In the genomic region with DNA sequence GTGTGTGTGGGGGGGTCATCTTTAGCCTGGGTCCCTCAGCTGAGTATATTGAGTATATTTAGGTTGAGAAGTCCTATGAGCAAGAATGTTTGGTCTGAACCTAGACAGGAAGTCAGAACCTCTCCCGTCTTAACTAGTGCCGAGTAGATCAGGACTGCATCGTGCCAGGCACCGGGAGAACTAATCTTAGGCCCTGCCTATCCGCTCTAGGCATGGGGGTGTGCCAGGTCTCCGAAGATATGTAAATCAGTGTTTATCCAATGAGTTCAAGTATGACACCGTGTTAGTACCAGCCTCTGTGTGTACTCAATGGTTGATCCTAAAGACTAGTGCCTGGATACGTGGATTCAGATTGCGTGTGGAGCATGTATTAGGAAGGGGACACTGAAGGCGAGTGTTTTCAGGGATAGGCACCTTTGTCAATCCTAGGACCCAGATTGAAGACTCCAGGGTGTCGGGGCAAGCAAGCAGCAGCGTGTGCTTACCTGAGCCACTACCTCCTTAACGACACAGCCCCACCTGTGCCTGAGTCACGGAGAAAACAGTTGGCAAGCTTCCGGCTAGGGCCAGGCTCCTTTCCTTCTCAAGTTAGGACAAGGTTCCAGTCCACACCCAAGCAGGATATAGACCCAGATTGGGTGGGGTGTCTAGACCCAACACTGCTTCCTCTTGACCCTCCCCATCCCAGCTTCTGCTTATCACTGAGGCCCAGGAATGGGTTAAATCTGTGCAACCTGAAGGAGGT, we compare ENCODE assay signal across 26 mouse cellular contexts. TPM values are rescaled to one million over a fixed set of nuclear protein-coding genes. Genes with fewer than 3 reads are reported as not detected.
A peak's percentile ranks its signal among the peaks of the same experiment; 100 is the strongest.
DNase-seq lines count a peak whose midpoint lies in the region; ATAC-seq lines count a peak whose summit lies in the region.
"Had no signal": no experiment of that assay in that cellular context is flagged by ENCODE, and none has a peak within 500 bp of the region (broad histone marks: within the 10 kb centered on the region; RNA-seq: fewer than 3 reads in every experiment).

No protein-coding gene starts in this region.

- peaks cover 34 to 35% of the 10 kb centered on the region in 2 experiments for H3K4me1 ChIP-seq in heart, embryonic 14.5 days (ENCODE audit: control insufficient read depth in 2 of 2, insufficient read depth in 2 of 2, low read length in 2 of 2)
- H3K4me1 ChIP-seq in midbrain, embryonic 11.5 days (ENCODE audit: control insufficient read depth, insufficient read depth, low read length): peaks cover 19% of the 10 kb centered on the region
- H3K4me1 ChIP-seq in midbrain, embryonic 15.5 days: peaks cover 13% of the 10 kb centered on the region; the same call in 1 of the 2 replicates
- H3K4me1 ChIP-seq in hindbrain, embryonic 14.5 days (replicated peaks; ENCODE audit: control insufficient read depth, insufficient read depth, low read length): 0 out of 2 replicates have a peak, but pooled peaks cover 3% of the 10 kb centered on the region

- ATAC-seq in heart, embryonic 14.5 days (ENCODE audit: insufficient number of reproducible peaks, insufficient read depth, low FRiP score, low read depth): no peak
- no peak for ATAC-seq in midbrain, embryonic 11.5 days (ENCODE audit: low FRiP score)
- ATAC-seq in midbrain, embryonic 15.5 days (replicated peaks): no peak
- ATAC-seq in erythroid progenitor cell, adult 5-6 weeks (replicated peaks; ENCODE audit: low FRiP score, poor library complexity, severe bottlenecking): no peak
- ATAC-seq in hindbrain, embryonic 14.5 days (ENCODE audit: low FRiP score): no peak
- ATAC-seq: forebrain, embryonic 14.5 days; hindbrain, postnatal 0 days had no signal

- H3K4me2 ChIP-seq in heart, embryonic 14.5 days (ENCODE audit: low read length): peak overlapping the region; percentile 80; the same call in 1 of the 2 replicates
- H3K4me2 ChIP-seq in midbrain, embryonic 11.5 days: no peak overlapping the region
- H3K4me2 ChIP-seq in midbrain, embryonic 15.5 days: no peak overlapping the region
- no peak overlapping the region for H3K4me2 ChIP-seq in hindbrain, embryonic 14.5 days (replicated peaks)

- H3K9ac ChIP-seq in heart, embryonic 14.5 days (ENCODE audit: low read length): no peak overlapping the region
- no peak overlapping the region for H3K9ac ChIP-seq in midbrain, embryonic 11.5 days (ENCODE audit: low read length)
- no peak overlapping the region for H3K9ac ChIP-seq in midbrain, embryonic 15.5 days
- H3K9ac ChIP-seq in hindbrain, embryonic 14.5 days: no peak overlapping the region
- H3K9ac ChIP-seq: neural tube, embryonic 13.5 days had no signal

- H3K36me3 ChIP-seq in heart, embryonic 14.5 days (ENCODE audit: control insufficient read depth, insufficient read depth, low read length): no peaks in the 10 kb centered on the region
- no peaks in the 10 kb centered on the region for H3K36me3 ChIP-seq in midbrain, embryonic 11.5 days (ENCODE audit: control insufficient read depth, insufficient read depth, low read length)
- no peaks in the 10 kb centered on the region for H3K36me3 ChIP-seq in midbrain, embryonic 15.5 days (replicated peaks)
- no peaks in the 10 kb centered on the region for H3K36me3 ChIP-seq in hindbrain, embryonic 14.5 days (replicated peaks; ENCODE audit: control insufficient read depth, insufficient read depth)
- H3K36me3 ChIP-seq: midbrain, embryonic 10.5 days; neural tube, embryonic 13.5 days had no signal

- no peaks in the 10 kb centered on the region for H3K27me3 ChIP-seq in heart, embryonic 14.5 days (ENCODE audit: control insufficient read depth, insufficient read depth, low read length)
- no peaks in the 10 kb centered on the region; the same call in 1 of the 2 replicates for H3K27me3 ChIP-seq in midbrain, embryonic 11.5 days (ENCODE audit: control insufficient read depth, insufficient read depth, low read length)
- no peaks in the 10 kb centered on the region for H3K27me3 ChIP-seq in midbrain, embryonic 15.5 days (replicated peaks)
- no peaks in the 10 kb centered on the region for H3K27me3 ChIP-seq in hindbrain, embryonic 14.5 days (ENCODE audit: control insufficient read depth, insufficient read depth, low read length)

- no peaks in the 10 kb centered on the region for H3K9me3 ChIP-seq in heart, embryonic 14.5 days (ENCODE audit: control insufficient read depth, low read length)
- H3K9me3 ChIP-seq in midbrain, embryonic 11.5 days (ENCODE audit: control insufficient read depth, low read length): no peaks in the 10 kb centered on the region
- no peaks in the 10 kb centered on the region for H3K9me3 ChIP-seq in midbrain, embryonic 15.5 days
- H3K9me3 ChIP-seq in hindbrain, embryonic 14.5 days (ENCODE audit: control insufficient read depth, low read length): no peaks in the 10 kb centered on the region
- H3K9me3 ChIP-seq: midbrain, embryonic 10.5 days; neural tube, embryonic 13.5 days had no signal

- H3K27ac ChIP-seq in heart, embryonic 14.5 days (replicated peaks in 1 of 2; ENCODE audit: control insufficient read depth in 1 of 2, insufficient read depth in 1 of 2, low read depth in 2 of 2, low read length in 2 of 2): peak overlapping the region; percentile 8 to 21; a peak in 1 of 4 replicates
- no peak overlapping the region for H3K27ac ChIP-seq in midbrain, embryonic 11.5 days (ENCODE audit: low read depth, low read length)
- no peak overlapping the region for H3K27ac ChIP-seq in midbrain, embryonic 15.5 days
- no peak overlapping the region for H3K27ac ChIP-seq in hindbrain, embryonic 14.5 days
- H3K27ac ChIP-seq: hindbrain, postnatal 0 days; midbrain, embryonic 10.5 days; neural tube, embryonic 13.5 days had no signal

- WGBS in heart, embryonic 14.5 days: 75% methylated on average over 15 of the region's 15 CpGs
- WGBS in midbrain, embryonic 11.5 days: 91% methylated on average over 15 of the region's 15 CpGs
- WGBS in midbrain, embryonic 15.5 days: 87% methylated on average over 15 of the region's 15 CpGs
- WGBS in hindbrain, embryonic 14.5 days: 90% methylated on average over 15 of the region's 15 CpGs

- H3K4me3 ChIP-seq in heart, embryonic 14.5 days (ENCODE audit: control insufficient read depth in 1 of 2, insufficient read depth in 1 of 2, low read depth in 1 of 2, low read length in 2 of 2): no peak overlapping the region
- H3K4me3 ChIP-seq in midbrain, embryonic 11.5 days (ENCODE audit: low read depth, low read length): no peak overlapping the region
- H3K4me3 ChIP-seq in midbrain, embryonic 15.5 days: no peak overlapping the region
- no peak overlapping the region for H3K4me3 ChIP-seq in hindbrain, embryonic 14.5 days (replicated peaks; ENCODE audit: low read length)
- H3K4me3 ChIP-seq: midbrain, embryonic 10.5 days had no signal

- no peak for DNase-seq in heart, postnatal 4 days
- peak; percentile 10 for DNase-seq in midbrain, embryonic 11.5 days (ENCODE audit: low spot score, missing footprints)
- peak; percentile 26 for DNase-seq in lung, postnatal 36 days
- DNase-seq in urinary bladder, postnatal 25 days (ENCODE audit: low spot score): peak; percentile 58
- no peak for DNase-seq in hindbrain, embryonic 14.5 days (ENCODE audit: low spot score)
- DNase-seq: cerebellum, adult 8-10 months; heart, postnatal 14 days; kidney, adult 9 months; kidney, postnatal 36 days; right cerebral cortex, postnatal 14 days; thymus, adult 18-20 months had no signal

RNA-seq across cellular contexts. Expression of a gene that starts 3.5 kb away (rescaled TPM):
- 1.00 and 1.5 TPM in 2 replicates for polyA plus RNA-seq in heart, embryonic 14.5 days (2014; fragmentation: Nextera tagmentation; extraction: Ambion mirVana)
- total RNA-seq in heart, postnatal 4 days (2021): 1 to 10 TPM; 2.9 to 3.1 TPM
- 0.60 and 0.80 TPM in 2 replicates for polyA plus RNA-seq in midbrain, embryonic 11.5 days (2014; fragmentation: Nextera tagmentation; extraction: Ambion mirVana)
- polyA plus RNA-seq in midbrain, embryonic 15.5 days (2015; fragmentation: Nextera tagmentation; extraction: Ambion mirVana): 1.7 and 1.9 TPM in 2 replicates
- not detected in 2 replicates for total RNA-seq in erythroid progenitor cell, adult 5-6 weeks (2015; ENCODE audit: low replicate concordance)
- total RNA-seq in erythroid progenitor cell, adult 5-6 weeks (2017; ENCODE audit: low replicate concordance): not detected in 2 replicates
- 0.95 and 1.2 TPM in 2 replicates for polyA plus RNA-seq in hindbrain, embryonic 14.5 days (2014; fragmentation: Nextera tagmentation; extraction: Ambion mirVana)

RNA-seq across cellular contexts. Expression of a gene that starts 18.1 kb away (rescaled TPM):
- not detected in 2 replicates for polyA plus RNA-seq in heart, embryonic 14.5 days (2014; fragmentation: Nextera tagmentation; extraction: Ambion mirVana)
- not detected for total RNA-seq in heart, postnatal 4 days (2021)
- polyA plus RNA-seq in midbrain, embryonic 11.5 days (2014; fragmentation: Nextera tagmentation; extraction: Ambion mirVana): not detected in 2 replicates
- polyA plus RNA-seq in midbrain, embryonic 15.5 days (2015; fragmentation: Nextera tagmentation; extraction: Ambion mirVana): not detected in 2 replicates
- total RNA-seq in erythroid progenitor cell, adult 5-6 weeks (2015; ENCODE audit: low replicate concordance): not detected in 2 replicates
- total RNA-seq in erythroid progenitor cell, adult 5-6 weeks (2017; ENCODE audit: low replicate concordance): not detected in 2 replicates
- not detected in 2 replicates for polyA plus RNA-seq in hindbrain, embryonic 14.5 days (2014; fragmentation: Nextera tagmentation; extraction: Ambion mirVana)
- total RNA-seq: adrenal gland, postnatal 4 days; ES-E14; gastrocnemius, postnatal 4 days; heart, postnatal 14 days; hindbrain, postnatal 0 days; layer of hippocampus, postnatal 14 days; left cerebral cortex, postnatal 10 days had no signal
- polyA plus RNA-seq: cortical plate, adult 2 months; forebrain, embryonic 14.5 days; hindbrain, postnatal 0 days; limb, embryonic 14.5 days; liver, embryonic 16.5 days; midbrain, embryonic 10.5 days; neural tube, embryonic 13.5 days had no signal

RNA-seq across cellular contexts. Expression of a gene that starts 22.2 kb away (rescaled TPM):
- 8.2 and 9.4 TPM in 2 replicates for polyA plus RNA-seq in heart, embryonic 14.5 days (2014; fragmentation: Nextera tagmentation; extraction: Ambion mirVana)
- 1 to 10 TPM; 6.1 TPM for total RNA-seq in heart, postnatal 4 days (2021)
- polyA plus RNA-seq in midbrain, embryonic 11.5 days (2014; fragmentation: Nextera tagmentation; extraction: Ambion mirVana): 14.8 and 16.8 TPM in 2 replicates
- 26.0 and 27.7 TPM in 2 replicates for polyA plus RNA-seq in midbrain, embryonic 15.5 days (2015; fragmentation: Nextera tagmentation; extraction: Ambion mirVana)
- total RNA-seq in erythroid progenitor cell, adult 5-6 weeks (2015; ENCODE audit: low replicate concordance): not detected in 2 replicates
- 0.64 and 3.3 TPM in 2 replicates for total RNA-seq in erythroid progenitor cell, adult 5-6 weeks (2017; ENCODE audit: low replicate concordance)
- 22.1 and 23.1 TPM in 2 replicates for polyA plus RNA-seq in hindbrain, embryonic 14.5 days (2014; fragmentation: Nextera tagmentation; extraction: Ambion mirVana)

RNA-seq across cellular contexts. Expression of a gene that starts 25.3 kb away (rescaled TPM):
- 0.07 and 0.13 TPM in 2 replicates for polyA plus RNA-seq in heart, embryonic 14.5 days (2014; fragmentation: Nextera tagmentation; extraction: Ambion mirVana)
- total RNA-seq in heart, postnatal 4 days (2021): not detected
- 6.3 and 6.7 TPM in 2 replicates for polyA plus RNA-seq in midbrain, embryonic 11.5 days (2014; fragmentation: Nextera tagmentation; extraction: Ambion mirVana)
- polyA plus RNA-seq in midbrain, embryonic 15.5 days (2015; fragmentation: Nextera tagmentation; extraction: Ambion mirVana): 66.7 and 67.3 TPM in 2 replicates
- not detected in 2 replicates for total RNA-seq in erythroid progenitor cell, adult 5-6 weeks (2015; ENCODE audit: low replicate concordance)
- 0.13 TPM in 1 of 2 replicates, not detected in the other for total RNA-seq in erythroid progenitor cell, adult 5-6 weeks (2017; ENCODE audit: low replicate concordance)
- polyA plus RNA-seq in hindbrain, embryonic 14.5 days (2014; fragmentation: Nextera tagmentation; extraction: Ambion mirVana): 16.7 and 20.0 TPM in 2 replicates

RNA-seq across cellular contexts. Expression of a gene that starts 37.2 kb away (rescaled TPM):
- 41.5 and 42.8 TPM in 2 replicates for polyA plus RNA-seq in heart, embryonic 14.5 days (2014; fragmentation: Nextera tagmentation; extraction: Ambion mirVana)
- total RNA-seq in heart, postnatal 4 days (2021): 10 to 100 TPM; 40.3 to 40.6 TPM
- 104 and 114 TPM in 2 replicates for polyA plus RNA-seq in midbrain, embryonic 11.5 days (2014; fragmentation: Nextera tagmentation; extraction: Ambion mirVana)
- polyA plus RNA-seq in midbrain, embryonic 15.5 days (2015; fragmentation: Nextera tagmentation; extraction: Ambion mirVana): 99.8 and 120 TPM in 2 replicates
- 176 and 204 TPM in 2 replicates for total RNA-seq in erythroid progenitor cell, adult 5-6 weeks (2015; ENCODE audit: low replicate concordance)
- 216 and 260 TPM in 2 replicates for total RNA-seq in erythroid progenitor cell, adult 5-6 weeks (2017; ENCODE audit: low replicate concordance)
- 79.2 and 80.4 TPM in 2 replicates for polyA plus RNA-seq in hindbrain, embryonic 14.5 days (2014; fragmentation: Nextera tagmentation; extraction: Ambion mirVana)

Comparison
In these comparisons a context has a peak if more than half of its experiments do, and no peak if none do; other contexts are left out.
1. H3K27ac ChIP-seq: peak in heart, embryonic 14.5 days (2 of 2); none in midbrain, embryonic 11.5 days (single experiment), midbrain, embryonic 15.5 days (single experiment) and hindbrain, embryonic 14.5 days (single experiment).
2. DNase-seq: peak in midbrain, embryonic 11.5 days (single experiment), lung, postnatal 36 days (single experiment) and urinary bladder, postnatal 25 days (single experiment); none in heart, postnatal 4 days (single experiment) and hindbrain, embryonic 14.5 days (single experiment).